8 mouse cellular contexts compared by ENCODE assay signal in the genomic region with DNA sequence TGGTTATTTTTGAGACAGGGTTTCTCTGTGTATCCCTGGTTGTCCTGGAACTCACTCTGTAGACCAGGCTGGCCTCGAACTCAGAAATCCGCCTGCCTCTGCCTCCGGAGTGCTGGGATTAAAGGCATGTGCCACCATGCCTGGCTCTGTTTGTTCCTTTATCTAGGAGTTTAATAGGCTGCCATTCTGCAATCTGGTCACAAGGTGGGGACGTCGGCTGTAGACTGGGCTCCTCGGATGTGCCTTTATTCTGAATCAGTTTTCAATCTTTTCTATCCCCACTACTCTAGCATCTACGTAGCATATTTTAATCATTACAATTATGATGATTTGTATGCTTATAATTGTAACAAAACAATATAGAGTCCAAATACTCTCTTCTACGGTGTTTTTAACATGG. TPM values are rescaled to one million over a fixed set of nuclear protein-coding genes. Genes with fewer than 3 reads are reported as not detected.
DNase-seq lines count a peak whose midpoint lies in the region; ATAC-seq and TF ChIP-seq lines count a peak whose summit lies in the region.
"Not testable (repeated sequence)": the region's sequence is repeated elsewhere in the genome, so short reads cannot be mapped to it uniquely, and the experiment has no call there.

No protein-coding gene starts in this region.

- not testable (repeated sequence) for H3K27me3 ChIP-seq in kidney, embryonic 15.5 days; limb, embryonic 14.5 days (ENCODE audit: control insufficient read depth, insufficient read depth, low read length); stomach, postnatal 0 days (ENCODE audit: control insufficient read depth, insufficient read depth, low read length)

- not testable (repeated sequence) for H3K9me3 ChIP-seq in kidney, embryonic 15.5 days (replicated peaks); limb, embryonic 14.5 days (ENCODE audit: control insufficient read depth, low read length); stomach, postnatal 0 days (ENCODE audit: control insufficient read depth, low read length)

- not testable (repeated sequence) for H3K9ac ChIP-seq in kidney, embryonic 15.5 days; limb, embryonic 14.5 days (ENCODE audit: low read depth, low read length, severe bottlenecking); stomach, postnatal 0 days (ENCODE audit: low read length)

- H3K4me3 ChIP-seq in bone marrow macrophage, adult 2 months (ENCODE audit: insufficient read depth, low read length); embryonic fibroblast, embryonic 13.5 days (ENCODE audit: insufficient read depth, low read length); kidney, embryonic 15.5 days (replicated peaks); limb, embryonic 14.5 days (replicated peaks; ENCODE audit: low read length); stomach, postnatal 0 days (ENCODE audit: low read depth, low read length): not testable (repeated sequence)

- not testable (repeated sequence) for TF ChIP-seq POLR2A in bone marrow macrophage, adult 2 months (IDR thresholded peaks at IDR 0.05; ENCODE audit: borderline replicate concordance, low read depth, low read length); embryonic fibroblast, embryonic 13.5 days (IDR thresholded peaks at IDR 0.05; ENCODE audit: low read depth, low read length); limb, embryonic 14.5 days (IDR thresholded peaks at IDR 0.05; ENCODE audit: borderline replicate concordance, extremely low read depth, insufficient read depth, insufficient read length)

- DNase-seq in ES-CJ7 (ENCODE audit: low read depth, low spot score): peak; percentile 70
- DNase-seq in limb, embryonic 14.5 days (ENCODE audit: low spot score): peak; percentile 40
- DNase-seq in mesoderm, embryonic 11.5 days (ENCODE audit: low read depth, low spot score): peak; percentile 37
- peak; percentile 54 for DNase-seq in stomach, postnatal 0 days (ENCODE audit: low spot score)

- H3K4me2 ChIP-seq in kidney, embryonic 15.5 days; limb, embryonic 14.5 days (replicated peaks; ENCODE audit: low read depth, low read length, severe bottlenecking); stomach, postnatal 0 days (replicated peaks; ENCODE audit: low read depth): not testable (repeated sequence)

- H3K36me3 ChIP-seq in kidney, embryonic 15.5 days; limb, embryonic 14.5 days (ENCODE audit: control insufficient read depth, insufficient read depth, low read length); stomach, postnatal 0 days (ENCODE audit: control insufficient read depth, insufficient read depth, low read length): not testable (repeated sequence)

- peak; percentile 44 for TF ChIP-seq CTCF in bone marrow macrophage, adult 2 months (IDR thresholded peaks at IDR 0.05; ENCODE audit: low read depth, low read length)
- peak; percentile 51; the same call in 1 of the 2 replicates for TF ChIP-seq CTCF in embryonic fibroblast, embryonic 13.5 days (IDR thresholded peaks at IDR 0.05; ENCODE audit: borderline replicate concordance, insufficient read depth, low read length)
- TF ChIP-seq CTCF in stomach, postnatal 0 days (IDR thresholded peaks at IDR 0.05; ENCODE audit: low read depth): peak; percentile 85

- ATAC-seq in hematopoietic stem cell, adult 5-6 weeks (replicated peaks in 1 of 2; ENCODE audit: insufficient read depth in 1 of 2, low FRiP score in 2 of 2, low TSS enrichment in 1 of 2, low read depth in 1 of 2, poor library complexity in 2 of 2, severe bottlenecking in 2 of 2): peak; percentile 88 to 90
- peak; percentile 62; the same call in 1 of the 2 replicates for ATAC-seq in kidney, embryonic 15.5 days (replicated peaks; ENCODE audit: low FRiP score)
- not testable (repeated sequence) for ATAC-seq in limb, embryonic 14.5 days (ENCODE audit: low FRiP score, low read depth)
- peak; percentile 81 for ATAC-seq in stomach, postnatal 0 days (ENCODE audit: low FRiP score, low TSS enrichment)

- peaks cover 11% of the 10 kb centered on the region for H3K4me1 ChIP-seq in bone marrow macrophage, adult 2 months (ENCODE audit: control insufficient read depth, insufficient read depth, low read length)
- not testable (repeated sequence) for H3K4me1 ChIP-seq in embryonic fibroblast, embryonic 13.5 days (ENCODE audit: control insufficient read depth, insufficient read depth, low read length); kidney, embryonic 15.5 days; limb, embryonic 14.5 days (ENCODE audit: control insufficient read depth, insufficient read depth, low read length); stomach, postnatal 0 days (replicated peaks; ENCODE audit: control insufficient read depth, insufficient read depth)

- not testable (repeated sequence) for H3K27ac ChIP-seq in bone marrow macrophage, adult 2 months (ENCODE audit: insufficient read depth, low read depth, low read length); embryonic fibroblast, embryonic 13.5 days (ENCODE audit: insufficient read depth, low read length); kidney, embryonic 15.5 days; limb, embryonic 14.5 days (replicated peaks; ENCODE audit: low read depth, low read length); stomach, postnatal 0 days (replicated peaks)

- WGBS in kidney, embryonic 15.5 days: 39% methylated on average over 8 of the region's 8 CpGs
- WGBS in limb, embryonic 14.5 days: 43% methylated on average over 8 of the region's 8 CpGs
- 28% methylated on average over 8 of the region's 8 CpGs for WGBS in stomach, postnatal 0 days

- not testable (repeated sequence) for TF ChIP-seq EP300 in stomach, postnatal 0 days (optimal IDR thresholded peaks at IDR 0.05)

RNA-seq across cellular contexts. Expression of a gene that starts 11.1 kb away (rescaled TPM):
- 0.35 TPM in 1 of 2 replicates, not detected in the other for polyA plus RNA-seq in bone marrow macrophage, adult 2 months (2012; ENCODE audit: insufficient read depth, insufficient read length, missing spikeins)
- polyA plus RNA-seq in embryonic fibroblast, embryonic 13.5 days (2011; ENCODE audit: insufficient read length, low read depth, missing spikeins): 14.0 and 25.8 TPM in 2 replicates
- 0.45 and 1.3 TPM in 2 replicates for total RNA-seq in hematopoietic stem cell, adult 5-6 weeks (2017)
- 10.1 and 11.0 TPM in 2 replicates for polyA plus RNA-seq in kidney, embryonic 15.5 days (2015; fragmentation: Nextera tagmentation; extraction: Ambion mirVana)
- 1.2 and 1.4 TPM in 2 replicates for polyA plus RNA-seq in limb, embryonic 14.5 days (2012; rRNA removed)
- polyA plus RNA-seq in limb, embryonic 14.5 days (2014; fragmentation: Nextera tagmentation; extraction: Ambion mirVana): 1.9 and 2.9 TPM in 2 replicates
- polyA plus RNA-seq in stomach, postnatal 0 days (2015; fragmentation: Nextera tagmentation; extraction: Ambion mirVana): 12.5 and 14.8 TPM in 2 replicates
